18 mouse cellular contexts compared by ENCODE assay signal in genomic region chr11:32136066-32136465, GRCm38 (mm10).
DNase-seq lines count a peak whose midpoint lies in the region; ATAC-seq lines count a peak whose summit lies in the region.
"Had no signal": no experiment of that assay in that cellular context is flagged by ENCODE, and none has a peak within 500 bp of the region (broad histone marks: within the 10 kb centered on the region; RNA-seq: fewer than 3 reads in every experiment).

No protein-coding gene starts in this region.

- no peak overlapping the region for H3K4me2 ChIP-seq in forebrain, embryonic 11.5 days (ENCODE audit: low read depth, low read length, severe bottlenecking)
- H3K4me2 ChIP-seq in hindbrain, embryonic 14.5 days (replicated peaks), result no peak overlapping the region
- H3K4me2 ChIP-seq in midbrain, embryonic 15.5 days, result no peak overlapping the region
- no peak overlapping the region for H3K4me2 ChIP-seq in forebrain, embryonic 16.5 days (ENCODE audit: low read length)
- H3K4me2 ChIP-seq: embryonic facial prominence, embryonic 12.5 days; stomach, embryonic 15.5 days had no signal

- WGBS in forebrain, embryonic 11.5 days, result 71% methylated on average over 5 of the region's 5 CpGs
- 82% methylated on average over 5 of the region's 5 CpGs for WGBS in forebrain, embryonic 10.5 days
- 67% methylated on average over 5 of the region's 5 CpGs for WGBS in hindbrain, embryonic 10.5 days
- WGBS in hindbrain, embryonic 14.5 days, result 51% methylated on average over 5 of the region's 5 CpGs
- WGBS in midbrain, embryonic 10.5 days, result 73% methylated on average over 5 of the region's 5 CpGs
- 57% methylated on average over 5 of the region's 5 CpGs for WGBS in midbrain, embryonic 15.5 days
- 21% methylated on average over 5 of the region's 5 CpGs for WGBS in forebrain, embryonic 16.5 days

- peaks cover 5% of the 10 kb centered on the region; the same call in 1 of the 2 replicates for H3K4me1 ChIP-seq in forebrain, embryonic 11.5 days (replicated peaks; ENCODE audit: control insufficient read depth, insufficient read depth, low read length)
- H3K4me1 ChIP-seq in forebrain, embryonic 10.5 days, result peaks cover 23% of the 10 kb centered on the region
- H3K4me1 ChIP-seq in hindbrain, embryonic 10.5 days (replicated peaks), result peaks cover 29% of the 10 kb centered on the region
- H3K4me1 ChIP-seq in hindbrain, embryonic 14.5 days (replicated peaks; ENCODE audit: control insufficient read depth, insufficient read depth, low read length), result peaks cover 16% of the 10 kb centered on the region
- peaks cover 37% of the 10 kb centered on the region for H3K4me1 ChIP-seq in midbrain, embryonic 10.5 days
- peaks cover 19% of the 10 kb centered on the region for H3K4me1 ChIP-seq in midbrain, embryonic 15.5 days
- H3K4me1 ChIP-seq in forebrain, embryonic 16.5 days (replicated peaks; ENCODE audit: control insufficient read depth, insufficient read depth, low read length), result peaks cover 27% of the 10 kb centered on the region
- H3K4me1 ChIP-seq: stomach, embryonic 15.5 days had no signal

- H3K27me3 ChIP-seq in forebrain, embryonic 11.5 days (ENCODE audit: control insufficient read depth, insufficient read depth, low read length), result no peaks in the 10 kb centered on the region
- H3K27me3 ChIP-seq in forebrain, embryonic 10.5 days (ENCODE audit: poor library complexity, severe bottlenecking), result no peaks in the 10 kb centered on the region
- no peaks in the 10 kb centered on the region for H3K27me3 ChIP-seq in hindbrain, embryonic 10.5 days (ENCODE audit: insufficient read depth, poor library complexity, severe bottlenecking)
- H3K27me3 ChIP-seq in hindbrain, embryonic 14.5 days (ENCODE audit: control insufficient read depth, insufficient read depth, low read length), result no peaks in the 10 kb centered on the region
- no peaks in the 10 kb centered on the region for H3K27me3 ChIP-seq in midbrain, embryonic 10.5 days (ENCODE audit: low read depth, poor library complexity, severe bottlenecking)
- H3K27me3 ChIP-seq in midbrain, embryonic 15.5 days (replicated peaks), result no peaks in the 10 kb centered on the region
- H3K27me3 ChIP-seq in forebrain, embryonic 16.5 days (replicated peaks; ENCODE audit: control insufficient read depth, insufficient read depth, low read length), result no peaks in the 10 kb centered on the region
- H3K27me3 ChIP-seq: CH12.LX; embryonic facial prominence, embryonic 12.5 days; stomach, embryonic 15.5 days had no signal

- H3K9me3 ChIP-seq in forebrain, embryonic 11.5 days (ENCODE audit: control insufficient read depth, low read length), result no peaks in the 10 kb centered on the region
- H3K9me3 ChIP-seq in forebrain, embryonic 10.5 days, result no peaks in the 10 kb centered on the region
- 0 out of 2 replicates have a peak, but pooled peaks cover 3% of the 10 kb centered on the region for H3K9me3 ChIP-seq in hindbrain, embryonic 10.5 days
- no peaks in the 10 kb centered on the region for H3K9me3 ChIP-seq in hindbrain, embryonic 14.5 days (ENCODE audit: control insufficient read depth, low read length)
- H3K9me3 ChIP-seq in midbrain, embryonic 10.5 days (replicated peaks), result no peaks in the 10 kb centered on the region
- H3K9me3 ChIP-seq in midbrain, embryonic 15.5 days, result no peaks in the 10 kb centered on the region
- no peaks in the 10 kb centered on the region for H3K9me3 ChIP-seq in forebrain, embryonic 16.5 days (ENCODE audit: control insufficient read depth, low read length)
- H3K9me3 ChIP-seq: embryonic facial prominence, embryonic 12.5 days; stomach, embryonic 15.5 days had no signal

- H3K4me3 ChIP-seq in forebrain, embryonic 11.5 days (ENCODE audit: low read depth, low read length), result no peak overlapping the region
- H3K4me3 ChIP-seq in forebrain, embryonic 10.5 days, result no peak overlapping the region
- no peak overlapping the region for H3K4me3 ChIP-seq in hindbrain, embryonic 10.5 days
- H3K4me3 ChIP-seq in hindbrain, embryonic 14.5 days (replicated peaks; ENCODE audit: low read length), result no peak overlapping the region
- H3K4me3 ChIP-seq in midbrain, embryonic 10.5 days, result no peak overlapping the region
- H3K4me3 ChIP-seq in midbrain, embryonic 15.5 days, result no peak overlapping the region
- no peak overlapping the region for H3K4me3 ChIP-seq in forebrain, embryonic 16.5 days (replicated peaks; ENCODE audit: low read length)
- H3K4me3 ChIP-seq: embryonic facial prominence, embryonic 12.5 days; stomach, embryonic 15.5 days had no signal

- no peak overlapping the region for H3K9ac ChIP-seq in forebrain, embryonic 11.5 days (ENCODE audit: low read length)
- H3K9ac ChIP-seq in hindbrain, embryonic 14.5 days, result no peak overlapping the region
- H3K9ac ChIP-seq in midbrain, embryonic 15.5 days, result no peak overlapping the region
- H3K9ac ChIP-seq in forebrain, embryonic 16.5 days (replicated peaks; ENCODE audit: low read depth, low read length), result no peak overlapping the region; the same call in 1 of the 2 replicates
- H3K9ac ChIP-seq: embryonic facial prominence, embryonic 12.5 days; stomach, embryonic 15.5 days had no signal

- no peak for ATAC-seq in forebrain, embryonic 11.5 days (replicated peaks; ENCODE audit: low FRiP score)
- ATAC-seq in hindbrain, embryonic 14.5 days (ENCODE audit: low FRiP score), result no peak
- ATAC-seq in midbrain, embryonic 15.5 days (replicated peaks), result no peak
- ATAC-seq in forebrain, embryonic 16.5 days, result peak; percentile 49

- peak; percentile 43 for DNase-seq in forebrain, embryonic 11.5 days (ENCODE audit: low spot score)
- no peak for DNase-seq in forebrain, embryonic 10.5 days (ENCODE audit: extremely low spot score, low spot score)
- DNase-seq in hindbrain, embryonic 10.5 days (ENCODE audit: low spot score), result no peak
- DNase-seq in hindbrain, embryonic 14.5 days (ENCODE audit: low spot score), result no peak
- DNase-seq in midbrain, embryonic 10.5 days (ENCODE audit: low spot score), result no peak
- DNase-seq in MN1 (ENCODE audit: low spot score), result no peak
- DNase-seq: adrenal gland, adult 8-10 months; cerebellum, adult 18-20 months; kidney, adult 11 months; lung, adult 18-20 months; retina, postnatal 1 day; thymus, adult 2 months had no signal

- H3K36me3 ChIP-seq in forebrain, embryonic 11.5 days (ENCODE audit: control insufficient read depth, insufficient read depth, low read length), result no peaks in the 10 kb centered on the region
- no peaks in the 10 kb centered on the region for H3K36me3 ChIP-seq in forebrain, embryonic 10.5 days (replicated peaks)
- H3K36me3 ChIP-seq in hindbrain, embryonic 10.5 days, result no peaks in the 10 kb centered on the region
- H3K36me3 ChIP-seq in hindbrain, embryonic 14.5 days (replicated peaks; ENCODE audit: control insufficient read depth, insufficient read depth), result no peaks in the 10 kb centered on the region
- no peaks in the 10 kb centered on the region for H3K36me3 ChIP-seq in midbrain, embryonic 10.5 days
- H3K36me3 ChIP-seq in midbrain, embryonic 15.5 days (replicated peaks), result no peaks in the 10 kb centered on the region
- no peaks in the 10 kb centered on the region for H3K36me3 ChIP-seq in forebrain, embryonic 16.5 days (ENCODE audit: control insufficient read depth, insufficient read depth)
- H3K36me3 ChIP-seq: embryonic facial prominence, embryonic 12.5 days; stomach, embryonic 15.5 days had no signal

- H3K27ac ChIP-seq in forebrain, embryonic 11.5 days (ENCODE audit: low read depth, low read length), result no peak overlapping the region
- H3K27ac ChIP-seq in forebrain, embryonic 10.5 days, result no peak overlapping the region
- peak overlapping the region; percentile 13; the same call in 1 of the 2 replicates for H3K27ac ChIP-seq in hindbrain, embryonic 10.5 days
- H3K27ac ChIP-seq in hindbrain, embryonic 14.5 days, result no peak overlapping the region
- 0 out of 2 replicates have a peak overlapping the region, but pooled peaks have one; percentile 9 for H3K27ac ChIP-seq in midbrain, embryonic 10.5 days (replicated peaks)
- no peak overlapping the region for H3K27ac ChIP-seq in midbrain, embryonic 15.5 days
- H3K27ac ChIP-seq in forebrain, embryonic 16.5 days (ENCODE audit: low read length), result peak overlapping the region; percentile 34; the same call in 1 of the 2 replicates
- H3K27ac ChIP-seq: embryonic facial prominence, embryonic 12.5 days; kidney, postnatal 0 days; stomach, embryonic 15.5 days had no signal

Comparison
In these comparisons a context has a peak if more than half of its experiments do, and no peak if none do; other contexts are left out.
1. H3K27ac ChIP-seq: peak in hindbrain, embryonic 10.5 days (single experiment), midbrain, embryonic 10.5 days (single experiment) and forebrain, embryonic 16.5 days (single experiment); none in forebrain, embryonic 11.5 days (single experiment), forebrain, embryonic 10.5 days (single experiment), hindbrain, embryonic 14.5 days (single experiment) and midbrain, embryonic 15.5 days (single experiment).